Mouse (Mus musculus) stomach, postnatal 0 days (tissue): ENCODE data around the gene Bach1.

ENCODE experiments used
- CTCF ChIP-seq: IDR thresholded peaks from 2 replicates; pipeline ENCODE4 v1.5.1; 2016; ENCODE audit warnings: antibody characterized with exemption, low read depth, mild to moderate bottlenecking, moderate library complexity
- EP300 ChIP-seq: optimal IDR thresholded peaks from 2 replicates; pipeline ENCODE3; 2016; ENCODE audit warnings: antibody characterized with exemption

- no peak for TF ChIP-seq CTCF
- TF ChIP-seq EP300, result no peak
Observed at GRCm38 (mm10) chr16:87692591-87692990, 6.2 kb upstream of the Bach1 start.
